Mouse (Mus musculus) testis, adult 2 months (tissue): ENCODE results near the gene Mettl17. TPM values are rescaled to one million over a fixed set of nuclear protein-coding genes. Genes with fewer than 3 reads are reported as not detected.
A peak's percentile ranks its signal among the peaks of the same experiment; 100 is the strongest.

Experiments used
- H3K27ac ChIP-seq: fragments of 200-500 bp; 2 replicates; pipeline ENCODE4 v1.5.1; 2012; ENCODE audit warnings: low read depth, low read length; ENCODE audit not compliant: control insufficient read depth, insufficient read depth
- H3K27me3 ChIP-seq: fragments of 200-500 bp; 2 replicates; pipeline ENCODE4 v1.6.1; 2012; ENCODE audit warnings: mild to moderate bottlenecking, low read length, moderate library complexity; ENCODE audit not compliant: control insufficient read depth, insufficient read depth
- H3K36me3 ChIP-seq: fragments of 200-500 bp; 2 replicates; pipeline ENCODE4 v1.6.1; 2012; ENCODE audit warnings: mild to moderate bottlenecking, low read length; ENCODE audit not compliant: control insufficient read depth, insufficient read depth
- H3K4me1 ChIP-seq: fragments of 200-500 bp; 2 replicates; pipeline ENCODE4 v1.6.1; 2012; ENCODE audit warnings: low read length; ENCODE audit not compliant: control insufficient read depth, insufficient read depth
- H3K4me3 ChIP-seq: fragments of 200-500 bp; 2 replicates; pipeline ENCODE4 v1.5.1; 2012; ENCODE audit warnings: low read depth, mild to moderate bottlenecking, low read length, moderate library complexity, mixed read lengths; ENCODE audit not compliant: control insufficient read depth
- CTCF ChIP-seq: fragments of 200-500 bp; IDR thresholded peaks from 2 replicates; pipeline ENCODE4 v1.5.1; 2012; ENCODE audit warnings: low read depth, mild to moderate bottlenecking, inconsistent platforms, low read length, moderate library complexity; ENCODE audit not compliant: control insufficient read depth, insufficient read depth, insufficient replicate concordance
- POLR2A ChIP-seq: fragments of 200-500 bp; IDR thresholded peaks from 2 replicates; pipeline ENCODE4 v1.6.1; 2012; ENCODE audit warnings: low read depth, mild to moderate bottlenecking, inconsistent platforms, low read length, moderate library complexity; ENCODE audit not compliant: control insufficient read depth
- polyA plus RNA-seq: library from polyadenylated mRNA; depleted of rRNA; stranded (reverse); fragments of >200 nt; gene quantifications from 2 replicates; pipeline ENCODE4 v1.2.3, GENCODE M21; 2012

Gene Mettl17
- polyA plus RNA-seq, 1 experiment: 15.8 TPM

- H3K27ac ChIP-seq: no peak overlapping the region
- TF ChIP-seq POLR2A (no peak), CTCF (no peak)
- peaks cover 3% of the 10 kb centered on the region for H3K4me1 ChIP-seq
- H3K36me3 ChIP-seq: no peaks in the 10 kb centered on the region
- no peaks in the 10 kb centered on the region for H3K27me3 ChIP-seq
- H3K4me3 ChIP-seq: no peak overlapping the region
These were observed 1.4 kb downstream of the Mettl17 start for GRCm38 (mm10) chr14:51886051-51886450.

- no peak for TF ChIP-seq POLR2A
- no peak for TF ChIP-seq CTCF
- Histone ChIP-seq H3K27me3 (no peaks in the 10 kb centered on the region), H3K4me3 (no peak overlapping the region), H3K4me1 (peaks cover 5% of the 10 kb centered on the region), H3K27ac (no peak overlapping the region), H3K36me3 (no peaks in the 10 kb centered on the region)
These were observed 5.2 kb downstream of the Mettl17 start for GRCm38 (mm10) chr14:51889833-51890232.

- H3K4me1 ChIP-seq: peaks cover 2% of the 10 kb centered on the region
- TF ChIP-seq CTCF (no peak), POLR2A (no peak)
- no peak within 1 kb of the TSS for H3K4me3 ChIP-seq
- no peaks in the 10 kb centered on the region for H3K27me3 ChIP-seq
- H3K36me3 ChIP-seq: no peaks in the 10 kb centered on the region
- no peak within 1 kb of the TSS for H3K27ac ChIP-seq
These were observed 7.7 kb downstream of the Mettl17 start, which contains the start of gene Slc39a2 for GRCm38 (mm10) chr14:51892191-51892939. TSS of gene Slc39a2 (plus strand) at chr14:51892889.

GRCm38 (mm10) chr14:51893094-51893794 lies 8.6 kb downstream of the Mettl17 start:
- Histone ChIP-seq H3K4me3 (no peak overlapping the region), H3K27ac (no peak overlapping the region), H3K27me3 (no peaks in the 10 kb centered on the region), H3K4me1 (peaks cover 2% of the 10 kb centered on the region), H3K36me3 (no peaks in the 10 kb centered on the region)
- TF ChIP-seq CTCF (no peak), POLR2A (no peak)

GRCm38 (mm10) chr14:51893809-51894208 lies 9.2 kb downstream of the Mettl17 start:
- no peaks in the 10 kb centered on the region for H3K27me3 ChIP-seq
- TF ChIP-seq CTCF (no peak), POLR2A (no peak)

GRCm38 (mm10) chr14:51895071-51895470 lies 10.4 kb downstream of the Mettl17 start:
- Histone ChIP-seq H3K36me3 (no peaks in the 10 kb centered on the region), H3K4me1 (peaks cover 2% of the 10 kb centered on the region), H3K27me3 (no peaks in the 10 kb centered on the region), H3K4me3 (no peak overlapping the region; the same call in 1 of the 2 replicates), H3K27ac (no peak overlapping the region)
- no peak for TF ChIP-seq CTCF
- no peak for TF ChIP-seq POLR2A

More at GRCm38 (mm10) chr14:51893809-51894208, 9.2 kb downstream of the Mettl17 start:
- no peaks in the 10 kb centered on the region for H3K36me3 ChIP-seq
- no peak overlapping the region for H3K27ac ChIP-seq
- peak overlapping the region; percentile 37 for H3K4me3 ChIP-seq
- H3K4me1 ChIP-seq: peaks cover 2% of the 10 kb centered on the region

GRCm38 (mm10) chr14:51896019-51896418 lies 11.4 kb downstream of the Mettl17 start:
- Histone ChIP-seq H3K4me3 (no peak overlapping the region), H3K4me1 (peaks cover 2% of the 10 kb centered on the region), H3K27ac (no peak overlapping the region), H3K27me3 (no peaks in the 10 kb centered on the region), H3K36me3 (no peaks in the 10 kb centered on the region)
- TF ChIP-seq CTCF (no peak), POLR2A (no peak)
